Mouse (Mus musculus): ENCODE results near the gene Ephb4.

DNA sequence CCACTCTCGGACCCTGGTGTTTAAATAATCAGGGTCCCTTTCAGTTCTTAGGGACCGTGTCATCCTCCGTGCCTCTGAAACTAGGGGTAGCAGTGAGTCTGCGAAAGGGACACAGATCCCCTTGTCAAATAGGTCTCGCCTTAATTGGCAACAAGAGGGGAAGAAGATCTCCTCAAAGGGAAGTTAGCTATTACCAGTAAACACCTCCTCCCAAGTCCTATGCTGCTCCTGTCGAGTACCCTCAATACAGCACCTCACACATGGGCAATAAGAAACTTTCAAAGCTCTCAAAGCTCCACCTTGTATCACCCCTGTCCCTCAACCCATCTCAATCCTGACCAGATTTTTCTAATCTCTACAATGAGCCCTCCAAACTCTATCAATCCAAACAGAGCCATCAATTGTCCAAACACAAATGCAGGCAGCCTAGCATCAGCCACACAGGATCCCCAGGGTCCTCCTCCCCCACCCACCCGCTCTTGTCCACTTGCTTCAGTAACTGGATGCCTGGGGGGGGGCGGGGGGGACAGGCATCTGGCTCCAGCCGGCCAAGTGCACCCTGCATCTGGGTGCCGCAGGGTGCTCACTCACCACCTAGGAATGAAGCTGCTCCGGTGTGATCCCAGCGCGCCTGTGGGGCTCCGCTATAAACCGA, 16.9 kb upstream of the Ephb4 start:
- no peak for TF ChIP-seq CTCF (IDR thresholded peaks at IDR 0.05; ENCODE audit: extremely low read depth, insufficient read length, insufficient replicate concordance, low read depth, low read length)
- no peak for TF ChIP-seq POLR2A (IDR thresholded peaks at IDR 0.05; ENCODE audit: low read depth, low read length)
